Mouse (Mus musculus) spleen, postnatal 4 days (tissue): Measurements from ENCODE around the gene Zcchc12.
A peak's percentile ranks its signal among the peaks of the same experiment; 100 is the strongest.

Experiments
- DNase-seq, 2 experiments: peaks; one replicate each; pipeline ENCODE4 v3.0.0; 2022; ENCODE audit warnings: low spot score in 2 of 2

Zcchc12 gene

DNA sequence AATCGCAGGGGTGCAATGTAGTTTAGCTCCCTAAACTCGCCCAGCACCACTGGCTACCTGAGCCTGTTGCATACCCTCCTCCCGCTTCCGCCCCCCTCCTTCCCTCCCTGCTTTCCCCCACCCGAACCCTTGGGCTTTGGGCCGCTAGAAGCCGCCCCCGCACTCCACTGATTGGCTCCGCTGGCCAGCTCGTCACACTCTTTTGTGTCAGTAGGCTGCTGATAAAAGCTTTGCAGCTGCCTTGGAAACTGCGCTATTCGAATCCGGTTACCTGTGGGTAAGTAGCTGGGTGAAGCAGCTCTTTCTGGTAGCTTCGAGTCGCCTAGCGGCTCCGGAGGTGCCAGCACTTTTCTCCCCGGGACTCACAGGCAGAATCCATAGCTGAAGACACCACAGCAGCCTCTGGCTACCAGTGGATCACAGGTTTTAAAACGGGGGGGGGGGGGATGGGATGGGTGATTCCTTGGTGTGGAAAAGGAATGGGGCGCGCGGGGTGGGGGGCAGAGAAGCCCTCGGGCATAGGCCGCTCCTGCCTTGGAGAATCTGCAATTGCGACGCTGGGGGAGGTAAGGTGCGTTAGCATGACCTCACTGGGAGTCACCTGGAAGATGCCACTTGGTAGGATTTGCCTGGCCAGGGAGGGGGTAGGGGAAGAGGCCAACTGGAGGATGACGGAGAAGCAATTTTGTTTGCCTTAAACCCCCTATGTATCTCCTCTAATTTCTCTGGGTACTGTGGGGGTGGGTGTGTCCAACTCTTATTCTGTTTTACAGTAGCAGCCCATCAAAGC lies at the start of gene Zcchc12:
Gene Zcchc12 (plus strand): TSS at position 169 of the 790 bp plus-strand sequence.
- no peak for DNase-seq

DNA sequence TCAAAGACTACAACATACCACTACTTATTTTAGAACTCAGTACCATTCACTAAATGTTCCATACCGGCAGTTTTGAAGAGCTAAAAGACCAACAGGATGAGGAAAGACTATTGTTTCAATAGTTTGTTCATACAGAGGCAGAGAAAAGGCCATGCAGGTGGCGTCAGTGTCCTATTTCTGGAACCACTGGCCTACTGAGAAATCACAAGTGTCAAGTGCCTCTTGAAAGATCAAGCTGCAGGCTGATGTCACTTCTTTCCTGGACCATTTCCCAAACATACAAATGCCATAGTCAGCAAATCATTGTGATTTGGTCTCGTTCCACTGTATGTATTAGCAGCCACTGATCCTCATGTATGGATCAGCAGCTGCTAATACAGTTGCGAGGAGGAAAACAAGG lies 49.0 kb upstream of the Zcchc12 start:
- DNase-seq, result no peak

DNA sequence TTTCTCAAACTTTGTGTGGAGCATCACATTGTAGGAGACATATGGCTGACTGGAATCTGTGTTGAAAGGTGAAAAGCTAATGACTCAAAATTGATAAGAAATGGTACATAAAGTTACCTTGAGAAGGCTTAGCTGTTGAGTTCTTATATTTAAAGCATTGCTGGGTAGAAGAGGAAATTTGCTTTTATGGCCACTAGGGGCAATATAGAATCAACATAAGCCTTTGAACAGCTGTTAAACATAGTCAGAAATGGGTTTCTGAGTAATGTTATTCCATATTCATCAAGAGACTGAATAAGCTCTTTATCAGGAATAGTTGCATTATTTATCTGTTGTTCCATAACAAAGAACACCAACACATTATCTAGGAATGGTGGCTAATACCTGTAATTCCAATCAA lies 45.6 kb upstream of the Zcchc12 start:
- no peak for DNase-seq

DNA sequence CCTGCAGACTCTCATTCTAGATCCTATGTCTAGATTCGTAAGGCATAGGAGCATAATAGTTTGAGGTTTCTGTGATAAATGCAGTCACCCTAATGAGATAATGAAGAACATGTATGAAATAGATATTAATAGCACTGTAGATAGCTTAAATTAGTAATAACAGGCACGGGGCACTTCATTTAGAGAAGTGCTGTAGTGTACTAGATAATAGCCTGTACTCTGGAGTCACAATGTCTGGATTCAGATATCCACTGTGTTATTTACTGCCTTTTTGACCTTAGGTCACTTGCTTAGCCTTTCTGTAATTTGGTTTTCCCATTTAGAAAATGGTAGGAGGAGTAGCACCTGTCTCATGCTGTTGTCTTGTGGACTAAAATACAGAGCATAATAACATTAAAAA lies 39.0 kb upstream of the Zcchc12 start:
- DNase-seq, result no peak

DNA sequence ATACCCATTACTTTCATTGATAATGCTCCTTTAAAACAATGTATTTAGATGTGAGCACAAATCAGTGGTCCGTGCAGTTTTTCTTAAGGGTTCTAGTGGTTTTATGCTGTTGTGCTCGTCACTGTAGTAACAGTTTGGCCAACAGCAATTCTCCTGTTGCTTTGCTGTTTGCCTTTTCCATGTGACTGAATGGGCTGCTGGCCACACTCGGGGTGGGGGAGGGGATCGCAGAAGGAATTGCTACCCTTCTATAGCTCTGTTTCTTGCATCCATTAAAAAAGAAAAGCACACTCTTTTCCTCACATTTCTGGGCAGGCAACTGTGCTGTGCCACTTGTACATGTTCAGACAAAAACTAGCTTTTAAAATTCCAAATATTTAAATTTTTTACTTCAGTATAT lies 34.1 kb upstream of the Zcchc12 start:
- DNase-seq, result no peak

DNA sequence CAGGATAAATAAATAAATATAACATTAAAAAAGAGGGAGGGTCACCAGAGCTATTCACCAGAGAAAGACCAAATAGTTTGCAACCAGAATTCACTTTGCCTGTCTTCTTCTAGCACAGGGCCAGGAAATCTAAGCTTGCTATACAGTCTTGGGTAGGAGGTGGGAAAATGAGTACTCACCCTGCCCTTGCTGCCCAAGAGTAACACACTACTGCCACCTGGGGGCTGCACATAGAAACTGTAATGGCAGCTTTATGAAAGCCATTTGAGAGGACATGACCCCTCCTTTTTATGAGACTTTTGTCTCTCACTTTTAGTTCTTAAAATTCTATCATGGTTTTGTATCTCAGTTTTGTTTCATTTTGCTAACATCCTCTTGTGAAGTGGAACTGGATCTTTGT lies 12.1 kb upstream of the Zcchc12 start:
- peak in 1 of 2 experiments; percentile 13 for DNase-seq

DNA sequence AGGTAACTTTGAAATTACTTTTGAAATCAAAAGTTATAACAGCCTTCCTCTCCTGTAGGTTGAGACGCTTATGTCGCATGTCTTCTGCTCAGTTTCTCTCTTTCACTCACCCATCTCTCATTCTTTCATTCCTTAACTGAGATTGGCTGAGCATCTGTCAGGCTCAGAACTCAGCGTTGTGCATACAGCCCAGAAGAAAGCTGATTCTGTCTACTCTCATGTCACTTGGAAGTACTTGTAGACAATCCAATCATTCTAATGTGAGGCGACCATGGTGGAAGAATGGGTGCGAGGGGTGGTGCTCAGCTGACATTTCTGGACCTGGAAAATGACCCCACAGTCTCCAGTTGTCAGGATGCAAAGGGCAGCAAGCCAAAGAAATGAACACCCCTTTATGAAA lies 9.7 kb upstream of the Zcchc12 start:
- DNase-seq, result no peak

DNA sequence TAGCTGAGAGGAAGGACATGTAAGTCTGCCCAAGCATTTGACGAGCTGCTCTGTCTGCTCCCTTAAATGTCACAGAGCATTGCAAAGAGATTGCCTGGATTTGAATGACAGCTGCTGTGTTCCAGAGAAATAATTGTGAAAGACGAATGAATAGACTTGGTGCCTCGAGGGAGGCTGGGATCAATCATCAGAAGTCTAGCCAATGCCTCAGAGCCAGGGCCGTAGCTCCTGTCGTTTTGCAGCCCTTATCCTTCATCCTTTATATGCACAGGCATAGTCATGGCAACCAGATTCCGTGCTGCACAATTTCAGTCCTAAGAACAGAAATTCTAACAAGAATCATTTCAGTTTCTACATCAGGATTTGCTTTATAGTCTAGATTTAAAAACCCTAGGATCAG lies 9.3 kb upstream of the Zcchc12 start:
- no peak for DNase-seq

DNA sequence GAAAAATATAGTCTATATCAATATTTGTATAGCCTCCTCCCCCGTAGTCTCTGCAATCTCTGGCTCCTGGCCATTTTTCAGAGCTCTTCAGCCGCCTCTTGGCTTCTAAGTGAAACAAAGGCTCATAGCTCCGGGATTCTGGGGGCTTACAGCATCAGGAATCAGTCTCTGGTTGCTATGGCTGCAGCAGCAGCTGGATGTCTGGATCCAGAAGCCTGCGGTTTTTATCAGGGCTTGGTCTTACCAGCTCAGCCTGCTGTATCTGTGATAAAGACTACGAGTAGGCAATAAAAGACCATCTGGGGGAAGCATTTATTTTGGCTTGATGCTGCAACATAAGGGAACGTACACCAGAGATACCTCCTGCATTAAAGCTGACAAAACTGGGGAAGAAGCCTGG lies 1.8 kb upstream of the Zcchc12 start:
- no peak for DNase-seq

DNA sequence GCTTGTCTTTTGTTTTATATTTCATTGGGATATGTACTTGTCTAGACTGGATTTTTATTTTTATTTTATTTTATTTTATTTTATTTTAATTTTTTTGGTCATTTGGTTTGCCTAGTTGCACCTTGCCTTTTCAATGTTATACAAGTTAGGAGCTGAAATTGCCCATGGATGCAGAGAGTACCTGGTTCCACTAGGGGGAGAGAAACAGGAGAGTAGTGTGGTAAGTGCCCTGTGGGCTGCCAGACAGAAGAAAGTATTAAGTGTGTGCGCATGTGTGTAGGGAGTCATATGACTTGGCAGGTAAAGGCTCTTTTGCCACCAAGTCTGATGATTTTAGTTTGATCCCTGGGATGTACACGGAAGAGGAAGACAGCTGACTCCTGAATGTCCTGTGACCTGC lies 13.8 kb downstream of the Zcchc12 start:
- DNase-seq, result no peak

DNA sequence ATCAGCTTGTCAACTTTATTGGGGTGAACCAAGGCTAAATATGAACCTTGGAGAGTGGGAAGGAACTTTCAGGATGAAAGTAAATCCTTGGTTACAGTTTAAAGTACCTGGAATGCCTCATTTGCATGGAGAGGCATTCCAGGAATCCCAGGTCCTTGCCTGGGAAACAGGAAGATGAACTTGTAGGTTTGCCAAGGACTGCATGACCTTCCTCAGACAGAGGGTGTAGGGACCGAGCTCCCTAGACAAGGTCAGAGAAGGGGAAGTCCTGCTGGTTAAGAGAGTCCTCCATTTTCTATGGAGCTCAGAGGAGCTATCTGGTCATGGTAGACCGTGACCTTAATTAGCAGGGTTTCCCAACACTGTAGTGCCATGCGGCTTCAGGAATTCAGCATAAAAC lies 15.5 kb downstream of the Zcchc12 start:
- DNase-seq, result no peak

DNA sequence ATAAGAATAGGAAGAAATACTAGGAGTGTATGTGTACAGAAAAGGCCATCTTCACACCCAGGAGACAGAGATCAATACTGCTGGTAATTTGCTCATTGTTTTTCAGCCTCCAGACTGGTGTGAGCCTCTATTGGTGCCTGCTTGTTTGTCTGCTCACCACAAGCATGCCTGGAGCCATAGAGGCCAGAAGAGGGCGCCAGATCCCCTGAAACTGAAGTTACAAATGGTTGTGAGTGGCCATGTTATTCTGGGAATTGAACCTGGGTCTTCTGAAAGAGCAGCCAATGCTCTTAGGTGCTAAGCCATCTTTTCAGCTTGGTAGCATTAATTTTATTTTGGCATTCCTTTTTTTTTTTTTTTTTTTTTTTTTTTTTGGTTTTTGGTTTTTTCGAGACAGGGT lies 25.7 kb downstream of the Zcchc12 start:
- no peak for DNase-seq

DNA sequence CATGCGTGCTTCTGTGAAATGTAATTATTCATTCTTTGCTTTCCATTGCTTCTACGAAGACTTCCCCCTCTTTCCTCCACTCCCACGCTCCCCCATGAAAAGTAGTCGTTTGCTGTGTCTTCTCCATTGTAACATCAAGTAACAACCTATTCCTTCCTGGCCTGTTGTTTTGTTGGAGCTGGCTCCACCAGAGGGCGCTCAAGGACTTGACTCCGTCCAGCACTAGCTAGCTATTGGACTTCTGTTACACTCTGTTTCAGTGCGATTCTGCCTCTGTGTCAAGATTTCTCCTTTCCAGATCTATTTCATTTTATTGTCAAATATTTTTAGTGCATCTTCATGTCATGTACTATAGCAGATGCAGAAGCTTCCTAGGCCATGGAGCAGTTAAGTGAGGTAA lies 30.1 kb downstream of the Zcchc12 start:
- DNase-seq, result peak; percentile 37 to 82

DNA sequence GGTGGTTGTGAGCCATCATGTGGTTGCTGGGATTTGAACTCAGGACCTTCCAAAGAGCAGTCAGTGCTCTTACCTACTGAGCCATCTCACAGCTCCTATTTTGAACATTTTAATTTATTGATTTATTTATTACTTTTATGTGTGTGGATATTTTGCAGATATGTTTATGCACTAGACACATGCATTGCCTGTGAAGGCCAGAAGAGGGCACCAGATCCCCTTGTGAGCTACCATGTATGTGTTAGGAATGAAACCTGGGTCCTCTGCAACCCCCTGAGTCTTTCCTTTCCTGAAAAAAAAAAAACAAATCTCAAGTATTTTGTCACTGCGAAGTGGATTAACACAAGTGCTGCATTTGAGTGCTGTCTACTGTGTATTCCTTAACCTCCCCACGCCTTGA lies 30.9 kb downstream of the Zcchc12 start:
- no peak for DNase-seq

DNA sequence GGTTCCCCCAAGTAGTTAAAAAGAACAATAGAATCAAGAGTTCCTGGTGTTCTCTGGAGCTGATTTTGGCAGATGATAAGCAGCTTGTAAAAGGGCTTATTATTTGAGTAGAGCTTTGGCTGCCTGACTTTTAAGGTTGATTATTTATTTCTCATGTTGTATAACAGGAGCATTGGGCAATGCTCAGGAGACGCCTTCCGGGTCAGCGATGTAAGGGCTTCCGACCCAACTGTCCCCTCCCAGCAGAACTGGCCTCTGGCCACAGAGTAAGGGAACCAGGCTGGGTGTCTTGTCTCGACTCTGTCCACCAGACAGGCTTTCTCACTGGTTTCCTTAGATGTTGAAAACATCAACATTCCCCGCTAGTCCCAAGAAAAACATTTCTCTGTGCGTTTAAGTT lies 33.2 kb downstream of the Zcchc12 start:
- DNase-seq, result no peak

DNA sequence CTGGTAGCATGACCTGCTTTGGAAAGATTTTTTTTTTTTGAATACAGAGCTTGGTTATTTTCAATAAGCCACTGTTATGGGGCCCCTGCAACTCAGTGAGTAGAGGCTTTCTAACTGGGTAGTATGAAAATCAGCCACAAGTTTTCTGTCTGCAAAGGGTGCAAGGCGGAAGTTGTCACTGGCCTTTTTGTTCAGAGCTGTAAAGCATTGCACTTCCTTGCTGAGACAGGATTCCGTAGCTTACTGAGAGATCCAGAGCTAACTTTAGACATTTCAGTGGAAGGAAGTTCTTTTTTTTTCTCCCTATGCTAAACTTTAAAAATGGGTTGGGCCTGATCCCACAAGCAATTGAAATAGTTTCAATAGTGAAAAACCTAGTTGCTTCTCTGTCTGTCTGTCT lies 33.6 kb downstream of the Zcchc12 start:
- DNase-seq, result no peak

DNA sequence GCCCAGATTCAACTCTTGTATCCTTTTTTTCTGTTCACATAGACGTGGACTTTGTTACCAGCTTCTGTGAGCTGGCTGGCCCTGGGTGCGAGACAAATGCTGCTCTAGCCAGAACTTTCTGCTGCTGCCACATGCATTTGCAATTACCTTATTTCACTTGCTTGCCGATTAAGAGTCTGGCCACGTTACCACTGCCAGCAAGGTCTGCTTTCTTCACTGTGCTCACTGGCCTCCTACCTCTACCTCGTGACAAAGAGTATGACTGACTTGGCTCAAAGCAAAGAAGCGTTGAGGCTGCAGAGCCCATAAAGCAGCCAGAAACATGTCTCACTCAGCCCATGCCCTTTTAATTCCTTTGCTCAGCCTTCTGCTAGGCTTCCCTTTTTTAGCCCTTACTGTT lies 39.9 kb downstream of the Zcchc12 start:
- no peak for DNase-seq
